Mouse (Mus musculus) B cell, adult (primary cell): ENCODE results near the gene Mfge8. TPM values are rescaled to one million over a fixed set of nuclear protein-coding genes. Genes with fewer than 3 reads are reported as not detected.

Source experiments
- total RNA-seq: library from RNA; stranded (reverse); gene quantifications from 4 replicates; pipeline ENCODE4 v1.2.4, GENCODE M21; 2023; ENCODE audit not compliant: inconsistent age

Gene Mfge8
- total RNA-seq, result 17.6 to 27.8 TPM (median 23.5 TPM) in 4 replicates

DNA sequence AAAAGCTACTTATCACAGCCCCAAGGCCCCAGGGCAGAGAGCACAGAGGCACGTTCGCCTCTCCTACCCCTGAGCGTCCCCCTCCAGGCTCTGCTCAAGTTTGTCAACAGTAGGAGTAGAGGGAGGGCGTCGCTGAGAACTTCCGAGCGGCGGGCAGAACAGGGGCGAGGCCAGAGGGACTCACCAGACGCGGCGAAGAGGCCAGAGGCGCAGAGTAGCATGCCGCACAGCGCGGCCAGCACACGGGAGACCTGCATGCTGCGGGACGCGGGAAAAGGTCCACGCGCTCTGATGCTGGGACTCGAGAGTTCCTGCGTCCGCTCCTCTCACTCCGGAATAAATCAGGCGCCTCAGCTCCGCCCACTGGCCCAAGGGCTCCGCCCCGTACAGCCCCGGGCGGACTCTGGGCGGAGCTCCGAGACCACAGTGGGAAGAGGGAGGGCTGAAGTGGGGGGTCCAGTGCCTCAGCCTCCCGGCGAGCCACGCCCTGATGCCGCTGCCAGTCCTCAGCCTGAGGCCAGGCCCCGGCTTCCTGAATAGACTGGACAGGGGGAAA lies at the start of gene Mfge8:
TSS of gene Mfge8 (minus strand) at position 350 of the 556 bp plus-strand sequence.

DNA sequence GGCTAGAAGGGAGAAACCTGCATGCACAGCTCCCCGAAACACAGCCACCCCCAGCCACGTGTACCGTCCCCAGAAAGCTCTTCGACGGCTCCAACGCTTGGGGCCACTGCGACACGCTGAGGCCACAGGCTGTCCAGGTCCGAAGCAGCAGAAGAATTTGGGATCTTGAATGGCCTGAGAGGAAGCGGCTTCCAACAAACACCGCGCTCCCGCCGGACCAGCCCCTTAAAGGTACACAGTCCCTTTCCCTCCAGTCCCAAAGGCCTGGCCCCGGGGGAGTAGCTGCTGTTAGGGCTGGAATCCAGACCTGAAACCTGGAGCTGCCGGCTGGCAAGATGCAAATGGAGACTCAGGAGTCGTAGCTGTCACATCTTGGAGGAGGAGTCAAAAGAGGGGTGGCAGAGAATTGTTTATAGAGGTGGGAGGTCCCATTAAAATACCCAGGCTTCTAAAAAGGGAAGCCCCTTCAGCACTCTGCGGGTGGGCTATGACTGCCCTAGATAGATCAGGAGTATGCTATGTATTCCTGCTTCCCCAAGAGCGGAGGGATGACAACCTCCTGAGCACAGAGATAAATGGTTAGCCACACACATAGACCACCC lies 17.9 kb downstream of the Mfge8 start, which contains the start of gene Hapln3:
TSS of gene Hapln3 (minus strand) at position 176 of the 602 bp plus-strand sequence.

Other genes starting within 250 kb of the Mfge8 start
- 14.8 to 25.7 TPM (median 18.9 TPM) in 4 replicates for gene Isg20, start 235.6 kb downstream of the Mfge8 start, total RNA-seq
- gene Acan, start 95.6 kb downstream of the Mfge8 start, total RNA-seq, result not detected in 4 replicates
- not detected in 4 replicates for gene Hapln3, start 18.0 kb downstream of the Mfge8 start, total RNA-seq
- gene Abhd2, start 124.1 kb upstream of the Mfge8 start, total RNA-seq, result 68.9 to 72.4 TPM (median 70.4 TPM) in 4 replicates
- not detected in 4 replicates for gene Rlbp1, start 238.0 kb upstream of the Mfge8 start, total RNA-seq
- 3.6 to 4.7 TPM (median 3.9 TPM) in 4 replicates for gene Fanci, start 242.9 kb upstream of the Mfge8 start, total RNA-seq